Mouse (Mus musculus): ENCODE measurements around the gene Rpl3.
A peak's percentile ranks its signal among the peaks of the same experiment; 100 is the strongest.

The Rpl3 gene

GRCm38 (mm10) chr15:80115256-80115655 is 23.6 kb upstream of the Rpl3 start:
- DNase-seq (ENCODE audit: low spot score) = no peak

- no peak for DNase-seq (ENCODE audit: low spot score)
These were observed 22.7 kb upstream of the Rpl3 start for GRCm38 (mm10) chr15:80114414-80114813.

- no peak for DNase-seq (ENCODE audit: low spot score)
These were observed 20.8 kb upstream of the Rpl3 start for GRCm38 (mm10) chr15:80112499-80112898.

GRCm38 (mm10) chr15:80111436-80111835 is 19.8 kb upstream of the Rpl3 start:
- DNase-seq (ENCODE audit: low spot score) = no peak

GRCm38 (mm10) chr15:80107575-80107974 is 15.9 kb upstream of the Rpl3 start:
- DNase-seq (ENCODE audit: low spot score) = no peak

GRCm38 (mm10) chr15:80107143-80107542 is 15.5 kb upstream of the Rpl3 start:
- no peak for DNase-seq (ENCODE audit: low spot score)

GRCm38 (mm10) chr15:80105490-80106410 is 14.1 kb upstream of the Rpl3 start:
- no peak for DNase-seq (ENCODE audit: low spot score)

- DNase-seq (ENCODE audit: low spot score) = no peak
These were observed 10.8 kb upstream of the Rpl3 start for GRCm38 (mm10) chr15:80102495-80102894.

GRCm38 (mm10) chr15:80101503-80101902 is 9.8 kb upstream of the Rpl3 start:
- DNase-seq (ENCODE audit: low spot score) = no peak

- no peak for DNase-seq (ENCODE audit: low spot score)
These were observed 9.2 kb upstream of the Rpl3 start for GRCm38 (mm10) chr15:80100871-80101270.

GRCm38 (mm10) chr15:80100196-80100595 is 8.5 kb upstream of the Rpl3 start:
- no peak for DNase-seq (ENCODE audit: low spot score)

GRCm38 (mm10) chr15:80099477-80099876 is 7.8 kb upstream of the Rpl3 start:
- no peak for DNase-seq (ENCODE audit: low spot score)

- no peak for DNase-seq (ENCODE audit: low spot score)
These were observed 7.1 kb upstream of the Rpl3 start for GRCm38 (mm10) chr15:80098809-80099208.

- DNase-seq (ENCODE audit: low spot score) = no peak
These were observed 6.4 kb upstream of the Rpl3 start for GRCm38 (mm10) chr15:80097999-80098461.

- DNase-seq (ENCODE audit: low spot score) = peak; percentile 66
These were observed 5.5 kb upstream of the Rpl3 start for GRCm38 (mm10) chr15:80096946-80097881.

GRCm38 (mm10) chr15:80096406-80096805 is 4.7 kb upstream of the Rpl3 start:
- DNase-seq (ENCODE audit: low spot score) = no peak

- peak; percentile 63 for DNase-seq (ENCODE audit: low spot score)
These were observed 3.9 kb upstream of the Rpl3 start for GRCm38 (mm10) chr15:80095596-80095995.

- no peak for DNase-seq (ENCODE audit: low spot score)
These were observed 2.5 kb upstream of the Rpl3 start for GRCm38 (mm10) chr15:80094201-80094600.

GRCm38 (mm10) chr15:80092599-80092998 is 931 bp upstream of the Rpl3 start:
- DNase-seq (ENCODE audit: low spot score) = no peak

- DNase-seq (ENCODE audit: low spot score) = no peak
These were observed 373 bp upstream of the Rpl3 start for GRCm38 (mm10) chr15:80092041-80092441.

- DNase-seq (ENCODE audit: low spot score) = no peak
These were observed 937 bp downstream of the Rpl3 start for GRCm38 (mm10) chr15:80090741-80091120.

- DNase-seq (ENCODE audit: low spot score) = no peak
These were observed 1.5 kb downstream of the Rpl3 start for GRCm38 (mm10) chr15:80090155-80090554.

GRCm38 (mm10) chr15:80088637-80089036 is 3.0 kb downstream of the Rpl3 start:
- peak; percentile 95 for DNase-seq (ENCODE audit: low spot score)

All from urinary bladder, postnatal 14 days (tissue).